Mouse (Mus musculus) small intestine, adult 2 months (tissue): ENCODE measurements at regions not wholly inside any gene's neighbourhood (a gene's known extent, or its start where the extent isn't known, plus 50 kb on each side); places are given as distances from the start of the nearest gene placed in this dataset.

ENCODE experiments used
- CTCF ChIP-seq: fragments of 200-500 bp; IDR thresholded peaks from 2 replicates; pipeline ENCODE4 v1.5.1; 2012; ENCODE audit warnings: low read depth, mild to moderate bottlenecking, control low read depth, inconsistent platforms, low read length, moderate library complexity, mixed read lengths; ENCODE audit not compliant: insufficient replicate concordance, insufficient read length; ENCODE audit errors: extremely low read depth
- POLR2A ChIP-seq: fragments of 200-500 bp; IDR thresholded peaks from 2 replicates; pipeline ENCODE4 v1.6.1; 2012; ENCODE audit warnings: low read depth, mild to moderate bottlenecking, control low read depth, inconsistent platforms, low read length, moderate library complexity

- TF ChIP-seq POLR2A (no peak), CTCF (no peak)
Measured at GRCm38 (mm10) chr9:120657786-120658185, 86.5 kb downstream of the Rpl14 start.
